Mouse (Mus musculus): ENCODE measurements at regions not wholly inside any gene's neighbourhood (a gene's known extent, or its start where the extent isn't known, plus 50 kb on each side); places are given as distances from the start of the nearest gene placed in this dataset.

GRCm38 (mm10) chr2:117819701-117820225 lies 291.9 kb upstream of the Thbs1 start:
- TF ChIP-seq CTCF (IDR thresholded peaks at IDR 0.05; ENCODE audit: extremely low read depth, insufficient read length, insufficient replicate concordance, low read depth, low read length) (no peak), POLR2A (IDR thresholded peaks at IDR 0.05; ENCODE audit: low read depth, low read length) (no peak)

Data from small intestine, adult 2 months (tissue).